Mouse (Mus musculus) layer of hippocampus, adult 11-12 months (tissue): ENCODE data around the gene Ksr2.
"Not testable (repeated sequence)": the region's sequence is repeated elsewhere in the genome, so short reads cannot be mapped to it uniquely, and the experiment has no call there.

Source experiments
- DNase-seq: peaks from one replicate; pipeline ENCODE4 v3.0.0; 2022; ENCODE audit warnings: low spot score

Ksr2 gene

DNA sequence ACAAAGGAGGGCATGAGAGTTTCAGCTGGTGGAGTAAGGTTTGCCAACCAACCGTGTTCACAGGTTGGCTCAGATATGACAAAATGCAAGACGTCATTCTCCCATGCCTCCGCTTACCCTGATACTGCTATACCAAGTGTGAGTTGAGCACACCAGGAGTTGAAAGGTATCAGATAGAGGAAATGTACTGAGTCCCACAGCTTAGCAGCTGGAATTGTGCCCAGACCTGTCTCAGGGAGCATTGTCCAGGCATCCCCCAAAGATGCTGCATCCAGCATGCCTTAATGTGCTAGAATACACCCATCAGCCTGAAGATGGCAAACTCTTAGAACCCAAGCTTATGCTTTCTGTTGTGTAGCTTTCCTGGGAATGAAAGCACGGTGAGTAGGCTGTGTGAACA, 206.5 kb downstream of the Ksr2 start:
- no peak for DNase-seq

DNA sequence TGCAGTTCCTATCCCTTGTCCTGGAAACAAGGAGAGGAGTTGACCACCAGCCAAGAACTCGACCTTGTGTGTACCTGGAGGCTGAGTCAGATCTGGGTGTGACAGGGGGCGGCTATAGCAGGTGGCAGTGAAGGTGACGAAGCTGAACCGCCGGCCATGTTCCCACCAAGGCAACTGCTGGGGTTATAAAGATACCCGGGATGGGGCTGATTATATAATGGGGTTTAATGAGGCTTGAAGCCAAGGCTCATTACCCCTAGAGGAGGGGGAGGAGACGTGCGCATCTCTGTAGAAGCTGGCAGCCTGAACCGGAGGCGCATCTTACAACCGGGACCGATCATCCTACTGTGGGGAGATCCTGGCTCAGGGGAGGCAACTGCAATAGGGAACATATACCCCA, 208.4 kb downstream of the Ksr2 start:
- DNase-seq: peak; percentile 34

DNA sequence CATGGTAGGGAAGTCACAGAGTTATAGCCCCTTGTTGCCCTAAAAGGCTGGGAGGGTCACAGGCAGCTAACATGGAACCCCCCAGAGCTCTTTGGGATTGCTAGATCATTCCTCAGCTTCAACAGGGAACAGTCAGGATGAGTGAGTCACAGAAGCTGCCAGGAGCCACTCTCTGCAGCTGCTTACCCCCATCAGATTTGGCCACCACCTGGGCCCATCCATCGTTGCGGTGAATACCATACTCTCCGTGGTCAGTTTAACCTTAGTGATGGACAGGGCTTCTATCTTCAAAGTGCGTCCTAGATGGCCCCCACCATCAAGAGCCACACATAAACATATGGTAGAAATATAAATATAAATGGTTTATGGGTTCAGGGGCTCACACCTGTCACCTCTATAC, 209.4 kb downstream of the Ksr2 start:
- DNase-seq: not testable (repeated sequence)

DNA sequence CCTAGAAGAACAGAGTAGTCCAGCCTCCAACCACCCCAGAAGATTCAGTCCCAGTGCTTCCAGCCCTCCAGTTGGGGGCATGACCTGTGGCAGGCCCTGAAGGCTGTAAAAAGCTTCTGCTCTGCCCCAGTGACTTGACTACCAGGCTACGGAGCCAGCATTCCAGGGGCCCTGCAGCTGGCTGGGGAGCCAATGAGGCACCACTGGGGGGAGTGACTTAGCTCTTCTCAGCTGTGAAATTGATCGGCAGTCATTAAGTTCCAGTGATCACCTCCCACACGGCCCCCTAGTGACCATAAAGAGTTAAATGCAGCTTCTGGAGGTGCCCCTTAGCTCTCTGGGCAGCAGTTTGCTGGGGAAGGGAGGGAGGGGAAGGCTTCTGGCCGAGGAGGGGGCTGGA, 213.1 kb downstream of the Ksr2 start:
- DNase-seq: no peak

DNA sequence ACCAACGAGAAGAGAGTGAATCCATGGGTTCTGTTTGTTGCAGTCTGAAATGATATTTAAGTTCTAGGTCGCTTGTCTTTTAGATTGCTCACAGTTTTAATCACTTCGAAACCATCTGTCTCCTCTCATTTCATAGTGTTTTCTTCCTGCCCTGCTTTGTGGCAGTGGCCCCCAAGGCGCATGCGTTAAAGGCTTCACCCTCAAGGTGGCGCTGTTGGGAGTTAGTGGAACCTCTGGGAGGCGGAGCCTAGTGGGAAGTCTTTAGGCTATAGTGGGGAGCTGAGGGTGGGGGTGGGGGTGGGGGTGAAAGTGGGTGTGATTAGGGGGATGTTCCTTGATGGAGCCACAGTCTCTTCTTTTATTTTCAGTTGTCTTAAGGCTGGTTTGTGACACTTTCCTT, 214.6 kb downstream of the Ksr2 start:
- peak; percentile 79 for DNase-seq

DNA sequence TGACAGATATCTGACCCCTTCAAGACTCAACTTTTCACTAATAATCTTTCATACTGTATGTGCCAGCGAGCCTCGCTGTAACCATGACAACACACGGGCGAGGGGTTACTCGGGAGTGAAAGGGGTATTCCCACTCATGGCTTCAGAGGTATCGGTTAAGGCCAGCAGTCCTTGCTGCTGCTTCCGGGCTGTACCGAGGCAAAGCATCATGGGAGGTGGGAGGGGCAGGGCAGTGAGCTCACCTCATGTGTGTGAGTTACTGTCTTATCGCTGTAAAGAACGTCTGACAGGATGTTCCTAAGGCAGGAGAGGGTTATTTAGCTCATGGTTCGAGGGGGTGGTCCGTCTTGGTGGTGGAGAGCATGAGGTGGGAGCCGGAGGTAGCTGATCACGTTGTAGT, 215.8 kb downstream of the Ksr2 start:
- DNase-seq: no peak

DNA sequence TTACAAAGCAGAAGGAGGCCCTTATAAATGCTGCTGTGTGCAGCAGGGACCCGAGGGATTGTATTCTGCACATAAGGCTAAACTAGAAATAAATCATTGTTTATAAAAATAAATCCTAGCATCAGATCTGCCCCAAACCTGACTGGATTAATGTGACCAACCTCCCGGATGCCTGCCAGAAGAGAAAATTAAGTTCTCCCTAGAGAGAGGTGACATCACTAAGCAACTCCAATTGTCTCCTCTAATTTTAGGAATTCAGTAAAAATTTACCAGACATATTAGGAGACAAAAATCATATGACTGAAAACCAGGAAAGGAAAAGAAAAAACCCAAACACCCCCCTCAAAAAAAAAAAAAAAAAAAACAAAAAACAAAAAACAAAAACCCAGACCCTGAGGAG, 221.4 kb downstream of the Ksr2 start:
- no peak for DNase-seq

DNA sequence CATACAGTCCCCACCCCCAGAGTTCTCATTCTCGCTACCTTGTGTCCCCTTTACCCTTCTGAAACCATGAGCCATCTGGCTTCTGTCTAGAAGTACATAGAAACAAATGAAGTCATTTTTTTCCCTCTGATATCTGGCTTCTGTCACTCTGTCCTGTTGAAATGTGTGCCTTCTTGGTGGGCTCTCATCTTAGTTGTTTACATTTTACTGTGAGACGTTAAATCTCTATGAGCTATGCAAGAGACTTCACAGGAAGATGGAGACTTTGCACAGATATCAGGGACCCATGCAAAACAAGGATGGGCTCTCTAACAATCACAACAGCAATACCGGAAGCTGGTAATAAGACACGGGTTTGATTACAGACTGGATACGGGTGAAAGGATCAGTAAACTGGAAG, 222.0 kb downstream of the Ksr2 start:
- no peak for DNase-seq

DNA sequence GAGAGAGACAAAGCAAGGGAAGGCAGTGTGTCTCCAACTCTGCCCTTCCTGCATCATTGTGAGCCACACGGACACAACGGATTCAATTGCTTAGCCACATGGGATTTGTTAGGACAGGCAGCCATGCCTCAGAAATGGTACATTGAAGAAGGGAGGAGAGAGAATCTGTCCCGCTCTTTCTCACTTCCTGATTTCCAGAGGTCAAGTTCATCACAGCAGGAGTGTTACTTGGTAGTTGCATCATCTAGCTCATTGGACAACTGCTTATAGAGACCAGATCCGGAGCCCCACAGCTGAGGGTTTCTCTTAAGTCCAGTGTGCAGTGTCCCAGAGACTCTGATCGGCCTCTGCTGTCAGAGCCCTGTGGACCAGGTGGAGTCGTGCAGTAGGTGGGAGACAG, 227.8 kb downstream of the Ksr2 start:
- DNase-seq: no peak

DNA sequence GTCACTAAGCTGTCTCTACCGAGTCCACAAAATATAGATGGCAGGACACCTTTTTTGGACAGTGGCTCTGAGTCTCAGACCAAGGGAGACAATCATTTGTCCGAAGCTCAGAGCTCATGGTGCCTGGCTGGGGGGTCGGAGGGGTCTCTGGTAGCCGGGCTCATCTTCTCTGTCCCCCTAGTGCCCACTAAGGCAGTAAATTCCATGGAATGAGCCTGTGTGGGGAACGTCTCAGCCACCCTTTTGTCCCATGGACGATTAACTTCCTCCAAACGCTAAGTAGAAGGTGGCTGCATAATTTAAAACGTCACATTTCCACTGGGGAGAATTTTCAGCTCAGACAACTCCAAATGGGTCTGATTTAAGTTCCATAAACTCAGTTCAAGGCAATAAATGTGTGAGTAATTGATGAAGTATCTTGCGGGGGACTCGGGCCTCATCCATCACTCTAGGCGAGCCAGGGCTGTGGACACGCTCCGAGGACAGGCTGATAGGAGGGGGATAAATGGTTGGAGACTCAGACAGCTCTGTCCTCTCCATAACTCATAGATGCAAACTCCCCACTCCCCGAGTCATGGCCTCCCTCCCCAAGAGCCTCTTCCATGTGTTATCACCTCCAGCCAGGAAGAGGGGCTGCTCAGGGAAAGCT, 237.6 kb downstream of the Ksr2 start:
- no peak for DNase-seq

DNA sequence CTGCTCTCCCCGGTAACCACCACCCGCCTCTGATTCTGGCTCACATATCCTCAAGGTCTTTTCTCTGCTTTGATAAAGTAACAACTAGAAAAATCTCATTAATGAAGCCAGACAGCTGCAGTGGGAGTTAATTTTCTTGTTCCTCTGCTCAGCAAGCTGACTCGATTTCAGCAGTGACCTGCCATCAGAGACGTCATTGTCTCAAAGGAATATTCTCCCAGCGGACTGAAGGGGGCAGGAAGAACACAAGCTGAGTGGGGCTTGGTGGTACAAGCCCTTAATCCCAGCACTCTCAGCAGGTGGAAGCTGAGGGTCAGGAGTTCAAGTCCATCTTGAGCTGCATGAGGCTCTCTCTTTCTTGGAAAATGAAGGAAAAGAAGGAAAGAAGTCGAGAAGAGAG, 244.8 kb downstream of the Ksr2 start:
- peak; percentile 11 for DNase-seq

DNA sequence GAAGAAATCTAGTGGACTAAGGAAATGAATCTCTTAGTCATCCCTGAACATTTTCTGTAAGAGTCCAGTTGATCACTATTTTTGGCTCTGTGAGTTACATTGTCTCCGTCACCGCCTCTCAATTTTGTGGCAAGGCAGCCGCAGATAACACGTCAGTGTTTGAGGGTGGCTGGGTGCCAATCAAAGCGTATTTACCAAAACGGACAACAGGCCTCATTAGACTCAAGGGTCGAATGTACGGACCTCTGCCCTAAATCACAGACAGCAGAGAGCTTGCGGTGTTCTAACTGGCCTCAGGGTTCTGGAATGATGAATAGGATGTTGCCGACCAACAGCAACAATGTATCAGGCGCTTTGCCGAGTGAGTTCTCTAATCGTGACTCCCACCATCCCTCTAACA, 245.8 kb downstream of the Ksr2 start:
- DNase-seq: no peak

DNA sequence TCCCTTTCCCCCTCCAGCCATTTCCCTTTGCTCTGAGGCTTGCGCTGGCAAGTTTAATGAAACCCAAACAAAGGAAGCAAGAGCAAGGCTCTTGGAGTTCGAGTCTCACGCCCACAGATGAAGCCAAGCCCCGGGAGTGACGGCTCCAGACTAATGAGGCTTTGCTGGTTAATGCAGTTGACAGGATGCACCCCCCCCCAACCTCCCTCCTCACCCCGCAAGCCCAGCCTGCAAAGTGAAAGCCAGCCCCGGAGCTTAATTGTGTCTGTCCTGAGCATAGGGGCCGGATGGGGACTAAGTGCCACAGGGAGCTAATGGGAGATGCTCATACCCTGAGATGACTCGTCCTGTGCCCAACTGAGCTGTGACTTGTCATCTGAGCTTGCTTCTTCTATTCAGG, 251.4 kb downstream of the Ksr2 start:
- no peak for DNase-seq

DNA sequence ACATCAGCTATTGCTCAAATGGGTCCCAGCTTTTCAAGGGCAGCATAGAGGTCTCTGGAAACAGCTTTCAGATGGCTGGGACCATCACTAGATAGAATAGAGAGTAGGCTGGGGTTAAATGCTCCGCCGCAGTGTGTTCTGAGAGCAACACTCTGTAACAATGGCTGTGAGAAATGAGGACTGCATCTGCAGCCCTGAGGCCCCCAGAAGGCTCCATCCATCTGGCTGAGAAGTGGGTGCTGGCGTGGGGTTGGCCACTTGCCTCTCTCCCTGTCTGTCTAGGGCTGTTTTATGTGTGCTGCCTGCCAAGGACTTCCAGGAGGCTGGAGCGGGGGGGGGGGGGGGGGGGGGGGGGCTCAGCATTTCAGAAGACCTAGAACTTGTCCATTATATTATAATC, 253.5 kb downstream of the Ksr2 start:
- DNase-seq: no peak

DNA sequence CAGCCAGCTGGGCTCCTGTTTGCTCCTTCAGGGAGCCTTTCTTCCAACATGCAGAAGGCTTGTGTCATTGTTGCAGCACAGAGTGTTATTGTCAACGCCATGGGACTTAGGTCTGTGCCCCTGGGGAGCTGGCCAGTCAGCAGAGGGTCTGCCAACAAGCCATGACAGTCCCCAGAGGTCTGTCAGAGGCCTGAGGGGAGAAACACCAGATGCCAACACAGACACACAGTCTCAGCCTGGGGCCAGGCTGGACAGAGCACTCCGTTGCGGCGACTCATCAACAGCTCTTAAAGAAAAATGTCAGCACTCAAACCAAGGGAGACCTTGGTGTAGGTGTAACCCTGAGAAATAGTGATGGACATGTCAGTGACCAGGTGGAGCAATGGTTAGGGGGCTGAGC, 255.5 kb downstream of the Ksr2 start:
- DNase-seq: no peak

DNA sequence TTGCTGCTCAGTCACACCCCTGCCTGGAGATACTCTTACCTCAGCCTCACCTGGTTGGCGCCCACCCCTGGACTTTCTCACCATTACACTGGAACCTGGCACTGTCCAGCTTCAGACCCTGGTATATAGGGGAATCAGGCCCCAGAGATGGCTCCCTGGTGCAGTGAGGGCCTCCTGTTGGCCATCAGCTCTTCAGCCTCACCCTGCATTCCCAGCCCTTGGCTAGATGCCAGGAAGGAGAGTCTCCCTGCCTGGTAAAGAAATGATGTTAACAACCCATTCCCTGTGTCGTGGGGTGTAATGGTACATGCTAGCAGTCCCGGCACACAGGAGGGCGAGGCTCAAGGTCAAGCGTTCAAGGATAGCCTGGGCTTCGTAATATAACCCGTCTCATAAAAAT, 256.0 kb downstream of the Ksr2 start:
- DNase-seq: no peak

DNA sequence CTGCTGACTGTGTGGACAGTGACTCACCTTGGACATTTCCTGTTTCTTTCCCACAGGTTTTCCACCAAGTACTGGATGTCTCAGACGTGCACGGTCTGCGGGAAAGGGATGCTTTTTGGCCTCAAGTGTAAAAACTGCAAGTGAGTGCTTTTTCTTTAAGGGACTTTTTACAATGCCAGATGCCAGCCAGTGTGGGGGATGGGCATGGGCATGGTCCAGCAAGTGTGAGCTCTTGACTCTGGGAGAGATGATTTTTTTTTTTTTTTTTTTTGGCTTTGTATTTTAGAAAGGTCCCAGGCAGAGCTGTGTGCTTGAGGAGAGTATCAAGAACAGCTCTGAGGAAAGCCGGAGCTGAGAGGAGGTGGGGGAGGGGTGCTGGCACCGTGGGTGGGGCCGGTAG, 257.6 kb downstream of the Ksr2 start:
- DNase-seq: no peak

DNA sequence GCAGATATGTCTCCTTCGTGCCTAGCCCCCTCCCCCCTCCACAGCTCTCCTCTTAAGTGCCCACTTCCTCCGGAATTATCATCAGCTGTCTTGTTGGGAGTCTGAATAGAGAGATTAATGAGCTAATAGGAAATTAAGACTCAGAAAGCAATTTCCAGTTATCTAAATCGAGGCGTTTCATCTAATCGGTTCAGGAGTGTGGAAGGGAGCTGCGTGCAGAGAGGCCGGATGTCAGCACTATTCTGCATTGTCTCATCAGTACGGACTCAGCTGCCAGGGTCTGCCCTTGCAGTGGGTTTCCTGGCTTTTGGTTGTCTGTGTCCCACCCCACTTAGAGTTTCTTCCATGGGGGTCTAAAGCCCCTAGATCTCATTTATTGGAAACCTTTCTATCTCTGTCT, 262.0 kb downstream of the Ksr2 start:
- no peak for DNase-seq

DNA sequence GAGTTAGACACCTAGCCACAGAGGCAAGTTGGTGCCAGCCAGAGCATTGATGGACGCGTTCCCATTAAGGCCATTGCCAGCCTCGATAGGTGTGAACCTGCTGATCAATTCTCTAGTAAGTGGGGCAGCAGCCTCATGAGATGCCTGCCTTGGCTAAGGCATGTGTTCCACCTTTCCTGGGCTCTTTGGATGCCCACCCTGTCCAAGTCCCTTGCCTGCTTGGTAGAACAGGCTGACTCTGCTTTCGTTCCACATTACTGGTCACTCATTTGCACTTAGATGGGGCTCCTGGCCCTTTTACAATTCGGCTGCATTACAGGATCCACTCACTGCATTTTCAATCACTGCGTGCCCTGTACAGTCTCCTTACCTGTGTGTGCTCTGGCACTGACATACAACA, 263.4 kb downstream of the Ksr2 start:
- no peak for DNase-seq

DNA sequence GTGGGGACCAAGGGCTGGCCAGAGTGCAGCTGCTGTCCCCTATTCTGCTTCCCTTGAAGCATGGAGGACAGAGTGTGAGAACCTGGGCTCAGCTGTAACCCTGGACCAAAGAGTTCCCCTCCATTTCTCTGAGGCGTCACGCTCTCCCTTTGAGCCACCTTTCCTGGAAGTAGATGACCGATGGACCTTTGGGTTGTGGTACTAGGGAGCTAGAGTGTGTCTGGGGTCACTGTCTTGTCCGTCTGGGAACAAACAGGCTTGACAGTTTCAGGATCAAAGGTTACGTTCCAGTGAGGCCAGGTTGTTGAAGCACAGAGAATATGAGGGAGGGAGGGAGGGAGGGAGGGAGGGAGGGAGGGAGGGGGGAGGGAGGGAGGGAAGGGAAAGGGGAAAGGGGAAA, 264.6 kb downstream of the Ksr2 start:
- no peak for DNase-seq

DNA sequence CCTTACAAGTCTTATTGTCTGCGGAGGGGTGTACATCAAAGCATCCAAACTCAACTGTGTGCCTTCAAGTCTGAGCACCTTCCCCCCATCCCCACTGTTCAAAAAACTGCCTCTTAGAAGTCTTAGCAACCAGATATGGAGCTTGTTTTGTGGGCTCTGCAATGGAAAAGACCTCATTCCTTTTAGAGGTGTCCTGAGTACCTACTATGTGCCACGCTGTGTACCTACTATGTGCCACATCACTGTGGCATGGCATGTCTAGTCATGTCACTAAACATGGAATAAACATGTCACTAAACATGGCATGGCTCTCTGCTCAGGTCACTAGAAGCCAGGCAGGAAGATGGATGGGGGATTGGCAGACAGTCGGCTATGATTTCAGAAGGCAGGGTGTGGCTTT, 268.4 kb downstream of the Ksr2 start:
- no peak for DNase-seq

DNA sequence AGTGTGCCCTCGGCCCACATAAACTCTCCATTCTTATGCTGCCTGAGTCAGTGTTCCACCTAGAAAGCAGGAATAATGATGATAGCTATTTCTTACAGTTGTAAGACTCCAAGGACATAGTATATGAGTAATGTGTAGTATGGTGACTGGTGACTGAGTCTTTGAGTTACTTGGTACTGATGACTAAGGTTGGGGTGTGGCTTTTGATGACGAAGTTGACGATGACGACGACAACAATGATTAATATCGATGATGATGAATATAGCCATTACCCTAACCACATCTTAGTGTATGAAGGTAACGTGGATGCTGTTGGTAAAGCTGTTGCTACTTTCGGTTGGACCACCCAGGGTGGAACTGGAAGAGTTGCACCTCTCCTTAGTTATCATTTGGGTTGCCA, 270.7 kb downstream of the Ksr2 start:
- no peak for DNase-seq

DNA sequence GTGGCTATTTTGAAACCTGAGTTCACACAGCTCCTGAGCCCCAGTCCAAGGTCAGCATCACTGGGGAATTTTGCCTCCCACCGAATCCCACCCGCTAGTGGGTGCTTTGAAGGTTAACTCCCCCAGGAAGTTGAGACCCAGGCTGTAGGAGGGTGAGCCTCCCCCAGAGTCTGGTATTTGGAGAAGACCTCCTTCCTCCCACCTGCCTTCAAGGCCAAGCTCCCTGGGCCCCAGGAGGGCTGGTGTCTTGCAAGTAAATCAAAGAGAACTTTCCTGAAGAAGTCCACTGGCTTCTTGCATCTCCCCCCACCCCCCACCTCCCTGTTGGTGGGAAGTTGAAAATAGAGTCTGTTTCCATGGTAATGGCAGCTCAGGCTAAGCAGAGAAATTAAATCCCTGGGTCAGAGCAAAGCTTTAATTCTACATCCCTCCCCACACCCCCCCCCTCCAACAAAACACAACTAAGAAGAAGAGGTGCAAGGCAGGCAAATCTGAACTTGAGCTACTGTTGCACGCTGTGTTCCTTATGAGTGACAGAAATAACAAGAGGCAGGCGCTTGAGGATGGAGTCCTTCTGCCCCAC, 274.1 kb downstream of the Ksr2 start:
- no peak for DNase-seq

DNA sequence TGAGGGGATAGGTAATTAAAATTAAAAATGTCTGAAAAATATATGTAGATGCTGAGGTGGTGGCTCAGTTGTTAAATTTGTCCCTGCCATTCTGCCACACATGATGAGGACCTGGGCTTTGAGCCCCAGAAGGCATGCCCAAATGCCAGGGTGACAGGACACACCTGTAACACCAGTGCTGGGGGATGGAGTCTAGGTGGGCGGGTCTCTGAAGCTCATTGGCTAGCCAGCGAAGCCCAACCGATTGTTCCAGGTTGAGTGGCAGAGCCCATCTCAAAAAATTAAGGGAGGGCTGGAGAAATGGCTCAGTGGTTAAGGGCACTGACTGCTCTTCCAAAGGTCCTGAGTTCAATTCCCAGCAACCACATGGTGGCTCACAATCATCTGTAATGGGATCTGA, 274.9 kb downstream of the Ksr2 start:
- DNase-seq: no peak

DNA sequence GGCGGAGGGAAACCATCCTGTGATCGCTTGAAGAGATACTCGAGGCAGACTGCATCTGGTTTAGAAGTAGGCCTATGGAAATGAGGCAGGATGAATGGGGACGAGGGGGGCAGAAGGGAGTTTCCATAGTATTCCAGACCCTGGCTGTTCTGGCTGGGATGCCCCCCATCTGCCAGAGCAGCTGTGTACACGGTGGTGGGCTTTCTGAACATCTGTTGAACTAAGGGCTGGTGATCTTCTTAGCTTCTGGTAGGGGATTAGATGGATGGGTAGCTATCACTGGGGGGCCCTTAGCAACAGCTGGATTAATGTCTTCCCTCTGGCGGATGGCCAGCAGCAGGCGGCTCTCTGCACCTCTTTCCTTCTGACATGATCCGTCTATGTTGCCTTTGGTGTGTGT, 276.0 kb downstream of the Ksr2 start:
- DNase-seq: no peak
